Mouse (Mus musculus) gastrocnemius, postnatal 25 days (tissue): ENCODE data around the gene Zfp42. TPM values are rescaled to one million over a fixed set of nuclear protein-coding genes. Genes with fewer than 3 reads are reported as not detected.

ENCODE experiments used
- DNase-seq: peaks from one replicate; pipeline ENCODE4 v3.0.0; 2022
- total RNA-seq, 2 experiments: library from RNA; stranded (reverse); gene quantifications; 1 replicate in 1 of 2; 2 replicates in 1 of 2; pipeline ENCODE4 v1.2.3; 2021

The Zfp42 gene
- total RNA-seq, 2 experiments from 2014 or later: not detected

GRCm38 (mm10) chr8:43251653-43252052 is 55.1 kb downstream of the Zfp42 start:
- no peak for DNase-seq

- no peak for DNase-seq
Observed at GRCm38 (mm10) chr8:43248707-43249106, 58.1 kb downstream of the Zfp42 start.

Other genes with a start within 250 kb of the Zfp42 start
- not detected for gene Triml1, start 165.5 kb downstream of the Zfp42 start, total RNA-seq
- not detected for gene Triml2, start 126.4 kb downstream of the Zfp42 start, total RNA-seq
- not detected for gene Adam26b, start 221.1 kb upstream of the Zfp42 start, total RNA-seq